23 mouse cellular contexts compared by ENCODE assay signal in the genomic region with DNA sequence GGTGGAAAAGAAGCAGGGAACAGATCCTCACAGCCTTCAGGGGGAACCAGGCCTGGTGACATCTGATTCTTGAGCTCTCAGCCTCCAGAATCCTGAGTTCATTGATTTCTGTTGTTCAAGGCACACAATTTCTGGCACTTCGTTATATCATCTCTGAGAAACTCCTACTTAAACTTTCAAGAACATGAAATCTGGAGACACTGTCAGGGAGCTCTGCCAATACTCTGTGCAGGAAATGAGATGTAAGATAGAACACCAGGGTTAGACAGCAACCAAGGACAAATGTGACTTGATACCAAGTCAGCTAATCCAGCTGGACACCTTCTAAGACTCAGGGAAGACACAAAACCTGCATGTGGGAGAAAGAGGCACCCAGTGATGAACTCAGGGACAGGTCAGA. TPM values are rescaled to one million over a fixed set of nuclear protein-coding genes. Genes with fewer than 3 reads are reported as not detected.
"Had no signal": no experiment of that assay in that cellular context is flagged by ENCODE, and none has a peak within 500 bp of the region (broad histone marks: within the 10 kb centered on the region; RNA-seq: fewer than 3 reads in every experiment).

No protein-coding gene starts in this region.

- ATAC-seq: forebrain, embryonic 13.5 days; forebrain, embryonic 14.5 days; forebrain, embryonic 15.5 days; forebrain, embryonic 16.5 days; forebrain, postnatal 0 days had no signal

- DNase-seq: cerebellum, adult 8-10 months; cerebellum, adult 9-10 months; cerebellum, adult 9-11 months; cerebellum, postnatal 10 days; cerebellum, postnatal 14 days; cerebellum, postnatal 25 days; cerebellum, postnatal 36 days; embryo, embryonic 11 days; forebrain, postnatal 0 days; gastrocnemius, adult 2 months; gastrocnemius, postnatal 10 days; gastrocnemius, postnatal 14 days; gastrocnemius, postnatal 25 days; gastrocnemius, postnatal 36 days; heart, adult 11 months; heart, adult 18-20 months; heart, adult 2 months had no signal

RNA-seq across cellular contexts. Expression of a gene that starts 40.7 kb away (rescaled TPM):
- total RNA-seq: common myeloid progenitor, adult 5-6 weeks; granulocyte monocyte progenitor cell, adult 5-6 weeks; heart, adult 18-20 months; heart, adult 2 months had no signal
